Mouse (Mus musculus) left cerebral cortex, postnatal 25 days (tissue): ENCODE measurements around the gene Cntnap2. TPM values are rescaled to one million over a fixed set of nuclear protein-coding genes. Genes with fewer than 3 reads are reported as not detected.
A peak's percentile ranks its signal among the peaks of the same experiment; 100 is the strongest.

ENCODE experiments used
- DNase-seq, 2 experiments: peaks; one replicate each; pipeline ENCODE4 v3.0.0; 2022; ENCODE audit warnings: low spot score in 2 of 2, mixed read lengths in 1 of 2
- intact Hi-C: fragments of 180-260 bp; cut with DNase I; formaldehyde crosslinking; loops from one replicate; pipeline ENCODE4 v1.15.1; 2025
- total RNA-seq, 2 experiments: library from RNA; stranded (reverse); gene quantifications; 2 replicates each; pipeline ENCODE4 v1.2.3; 2021

The Cntnap2 gene
- total RNA-seq, 2 experiments from 2014 or later = 124 to 139 TPM

DNA sequence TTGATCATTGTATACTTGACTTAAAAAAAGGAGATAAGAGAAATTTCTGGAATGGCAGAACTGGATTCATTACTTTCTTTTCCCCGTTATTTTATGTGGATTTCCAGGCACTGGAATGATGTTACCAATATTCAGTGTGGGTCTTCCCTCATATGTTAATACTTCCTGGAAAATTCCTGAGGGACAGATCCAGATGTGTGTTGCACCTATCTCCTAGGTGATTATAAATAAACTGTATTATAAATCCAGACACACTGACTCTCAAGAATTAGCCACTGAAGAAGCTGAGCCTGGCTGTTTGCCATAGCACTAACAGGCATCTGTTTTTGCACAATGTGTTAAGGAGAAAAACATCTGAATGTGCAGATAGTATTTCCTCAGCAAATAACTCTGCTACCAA is 231.0 kb downstream of the Cntnap2 start:
- no peak for DNase-seq
- intact Hi-C loops = no loop called here

DNA sequence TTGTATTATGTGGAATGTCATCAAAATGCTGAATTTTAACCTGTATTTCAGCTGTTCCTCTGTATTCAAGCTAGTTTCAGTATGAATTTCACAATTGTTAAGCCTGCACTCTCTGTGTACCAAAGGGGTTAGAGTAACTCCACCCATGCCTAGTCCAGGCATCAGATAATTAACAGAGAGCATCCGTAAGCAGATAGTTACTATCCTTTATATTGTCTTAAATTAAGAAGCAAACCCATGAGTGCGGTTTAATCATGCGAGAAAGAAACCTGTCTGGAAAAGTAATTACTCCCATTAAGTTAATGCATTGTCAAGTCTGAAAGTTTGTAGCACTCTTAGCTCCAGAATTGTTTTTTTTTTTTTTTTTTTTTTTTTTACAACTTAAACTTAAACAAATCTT is 258.3 kb downstream of the Cntnap2 start:
- intact Hi-C loops = no loop called here

DNA sequence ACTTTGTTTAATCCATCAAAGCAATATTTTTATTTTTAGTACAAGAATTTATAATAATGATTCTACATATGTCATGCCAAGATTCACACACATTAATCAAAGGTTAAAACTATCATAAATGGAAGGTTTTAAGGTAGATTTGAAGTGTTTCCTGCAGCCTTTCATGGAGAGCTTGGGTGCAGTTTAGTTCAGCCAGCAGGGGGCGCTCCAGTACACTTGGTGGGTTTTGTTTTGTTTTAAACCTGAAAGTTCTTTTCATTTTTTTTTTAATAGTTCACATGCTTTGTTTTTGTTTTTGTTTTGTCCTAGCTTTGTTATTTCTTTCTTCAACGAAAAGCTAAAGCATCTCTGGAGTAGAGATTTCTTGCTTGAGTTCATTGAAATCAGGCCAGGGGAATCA is 264.3 kb downstream of the Cntnap2 start:
- peak; percentile 30 to 32 for DNase-seq
- intact Hi-C loops = loop anchor here (10.0 kb wide), 2 partner anchors 331 to 1641 kb away; no protein-coding TSS in a partner anchor

More for the DNA sequence above, 258.3 kb downstream of the Cntnap2 start:
- DNase-seq = no peak

DNA sequence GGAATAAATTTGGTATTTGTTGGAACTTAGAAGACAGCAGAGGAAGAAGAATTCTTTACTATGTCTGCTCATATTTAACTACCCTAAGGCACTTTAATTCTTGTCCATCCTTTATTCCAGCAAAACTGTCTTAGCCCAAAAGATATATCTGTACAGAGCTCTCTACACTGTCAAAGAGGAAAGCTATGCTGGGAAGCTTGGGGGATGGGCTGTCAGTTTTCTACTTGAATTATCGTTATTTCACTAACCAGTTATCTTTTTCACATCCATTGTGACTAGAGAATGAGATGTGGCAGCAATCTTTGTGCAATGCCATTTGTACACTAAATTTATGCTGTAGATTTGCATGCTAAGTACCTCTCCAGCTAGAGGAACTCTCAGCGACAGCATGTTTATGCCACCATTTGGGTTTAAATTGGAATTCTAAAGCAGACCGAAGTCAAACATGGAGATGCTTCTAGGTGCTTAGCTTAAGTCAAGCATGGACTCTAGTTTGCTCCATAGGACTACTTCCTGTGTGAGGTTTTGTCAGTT is 268.9 kb downstream of the Cntnap2 start:
- intact Hi-C loops = loop anchor here (10.0 kb wide), 2 partner anchors 327 to 1637 kb away; no protein-coding TSS in a partner anchor

DNA sequence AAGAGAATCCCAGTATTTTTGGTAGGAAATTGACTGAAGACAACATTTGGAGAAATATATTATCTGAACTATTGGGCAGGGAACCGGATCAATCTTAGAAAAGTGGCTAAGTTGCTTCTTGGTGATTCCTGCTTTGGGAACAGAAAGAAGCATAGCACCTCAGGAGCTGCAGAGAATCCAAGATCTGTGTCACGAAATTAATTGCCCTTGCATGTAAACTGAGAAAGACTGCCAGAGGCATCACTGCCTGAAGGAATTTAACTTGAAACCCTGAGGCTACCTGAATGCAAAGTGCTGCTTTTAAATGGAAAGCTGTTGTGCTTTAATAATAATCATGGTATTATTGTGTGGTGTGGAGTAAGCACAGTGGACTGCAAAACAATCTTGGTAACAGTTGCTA is 286.2 kb downstream of the Cntnap2 start:
- intact Hi-C loops = no loop called here
- no peak for DNase-seq

More for the DNA sequence above, 268.9 kb downstream of the Cntnap2 start:
- no peak for DNase-seq

DNA sequence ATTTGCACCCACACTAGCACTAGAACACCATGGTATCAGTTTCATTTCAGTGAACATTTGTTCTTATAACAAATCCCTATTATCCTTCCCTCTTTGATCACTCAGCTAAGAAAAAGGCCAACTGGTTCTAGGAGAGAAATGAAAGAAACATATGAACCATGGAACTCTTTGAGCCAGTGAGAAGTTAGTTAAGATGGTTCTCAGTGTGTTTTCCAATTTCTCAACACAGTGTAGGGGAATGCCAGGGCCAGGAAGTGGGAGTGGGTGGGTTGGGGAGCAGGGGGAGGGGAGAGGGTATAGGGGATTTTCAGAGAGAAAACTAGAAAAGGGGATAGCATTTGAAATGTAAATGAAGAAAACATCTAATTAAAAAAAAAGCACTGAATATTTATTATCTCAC is 286.8 kb downstream of the Cntnap2 start:
- intact Hi-C loops = no loop called here
- no peak for DNase-seq

DNA sequence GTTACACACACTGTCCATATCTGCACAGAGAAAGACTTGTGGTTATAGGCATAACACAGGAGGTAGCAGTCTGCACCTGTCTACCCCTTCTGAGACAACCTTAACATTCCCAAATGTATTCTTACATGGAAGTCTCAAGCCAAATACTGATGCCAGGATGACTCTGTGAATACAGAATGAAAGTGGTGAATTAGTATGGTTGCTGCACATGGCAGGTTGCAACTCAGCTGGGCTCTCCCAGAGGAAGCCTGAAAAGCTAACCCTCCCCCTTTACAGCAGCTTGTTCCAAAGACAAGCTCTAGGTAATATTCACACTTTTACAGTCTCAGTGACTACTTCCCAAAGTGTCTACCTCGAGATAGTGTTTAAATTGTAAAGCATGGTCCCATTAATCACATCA is 307.3 kb downstream of the Cntnap2 start:
- intact Hi-C loops = no loop called here
- DNase-seq = no peak

DNA sequence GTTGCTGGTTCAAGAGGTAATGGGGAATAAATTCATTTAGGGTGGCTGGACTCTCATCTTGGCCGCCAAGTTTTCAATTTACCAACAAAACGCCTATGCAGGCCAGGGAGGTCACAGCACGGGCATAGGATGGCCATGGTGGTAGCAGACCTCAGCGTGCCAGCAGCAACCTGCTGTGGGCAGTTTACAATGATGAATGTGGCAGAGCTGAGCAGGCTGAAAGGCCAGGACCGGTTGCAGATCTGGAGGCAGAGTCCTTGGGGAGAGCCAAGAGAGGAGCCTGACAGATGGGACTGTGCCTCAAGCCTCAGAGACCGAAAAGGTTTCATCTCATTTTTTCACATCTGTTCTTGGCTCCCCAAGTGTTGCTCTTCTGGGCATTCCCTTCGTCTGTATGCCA is 322.0 kb downstream of the Cntnap2 start:
- no peak for DNase-seq
- intact Hi-C loops = no loop called here

DNA sequence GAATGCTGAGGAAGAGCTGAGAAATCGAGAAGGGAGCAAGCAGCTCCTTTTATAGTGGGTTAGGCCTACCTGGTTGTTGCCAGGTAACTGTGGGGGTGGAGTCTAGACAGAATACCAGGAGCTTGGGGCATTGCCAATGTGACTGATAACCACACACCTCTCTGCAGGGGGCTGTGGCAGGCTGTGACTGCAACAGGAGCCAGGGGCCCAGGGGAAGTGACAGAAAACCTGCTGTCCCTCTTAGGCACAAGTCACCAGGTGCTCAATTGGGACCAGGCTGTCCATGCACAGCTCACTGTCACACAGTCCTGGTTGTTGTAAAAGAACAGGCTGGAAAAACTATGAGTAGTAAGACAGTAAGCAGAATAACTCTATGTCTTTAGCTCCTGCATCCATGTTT is 329.9 kb downstream of the Cntnap2 start:
- no peak for DNase-seq
- intact Hi-C loops = no loop called here

DNA sequence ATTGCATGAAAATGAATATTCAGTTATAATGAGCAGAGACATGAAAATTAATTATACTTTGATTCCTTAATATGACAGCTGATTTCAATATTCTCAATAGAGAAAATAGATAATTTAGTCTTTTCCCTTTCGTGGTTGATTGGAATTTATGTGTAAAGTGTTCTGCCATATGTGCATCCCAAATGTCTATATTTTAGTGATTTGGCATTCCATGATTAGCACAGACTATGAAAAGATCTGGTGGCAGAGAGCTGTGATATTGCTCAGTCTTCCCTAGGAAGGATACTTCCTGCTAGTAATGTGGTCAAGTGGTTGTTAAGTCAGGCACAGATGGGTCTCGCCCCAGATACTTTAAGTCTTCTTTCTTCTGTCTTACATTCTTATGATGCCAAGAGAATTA is 354.5 kb downstream of the Cntnap2 start:
- intact Hi-C loops = no loop called here
- no peak for DNase-seq

DNA sequence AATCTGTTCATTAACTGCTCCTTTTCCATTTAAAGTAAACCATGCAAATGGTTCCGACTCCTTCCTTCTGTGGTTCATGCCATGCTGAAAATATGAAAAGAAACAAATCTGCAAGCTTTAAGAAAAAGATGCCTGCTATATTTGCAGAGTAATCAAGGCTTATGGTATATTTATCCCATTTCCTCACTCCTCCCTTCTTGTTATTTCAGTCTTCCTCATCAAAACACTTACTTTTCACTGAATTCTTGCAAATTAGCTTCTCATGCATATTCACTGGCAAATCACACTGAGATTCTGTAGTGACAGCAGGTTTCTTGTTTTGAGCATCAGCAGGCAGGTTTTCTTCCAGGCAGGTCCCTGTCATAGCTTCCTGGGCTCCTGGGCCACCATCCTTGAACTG is 396.3 kb downstream of the Cntnap2 start:
- intact Hi-C loops = no loop called here
- peak in 1 of 2 experiments; percentile 58 for DNase-seq

DNA sequence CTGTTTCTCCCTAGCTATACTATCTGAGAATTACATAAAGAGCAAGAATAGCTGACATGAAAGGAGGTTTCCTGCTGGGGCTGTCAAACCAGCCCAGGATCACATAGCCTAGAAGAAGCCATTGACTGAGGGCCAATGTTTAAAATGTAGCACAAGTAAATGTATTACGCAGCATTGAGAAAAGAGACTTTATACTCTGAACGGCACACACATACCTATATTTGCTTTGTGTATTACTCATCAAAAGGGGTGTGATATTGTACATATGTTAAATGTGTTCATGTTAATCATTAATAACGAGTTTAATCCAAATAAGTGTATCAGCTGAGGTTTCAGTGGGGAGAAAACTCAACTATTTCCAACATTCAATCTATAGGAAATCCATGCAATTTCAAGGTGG is 459.1 kb downstream of the Cntnap2 start:
- DNase-seq = no peak
- intact Hi-C loops = no loop called here

DNA sequence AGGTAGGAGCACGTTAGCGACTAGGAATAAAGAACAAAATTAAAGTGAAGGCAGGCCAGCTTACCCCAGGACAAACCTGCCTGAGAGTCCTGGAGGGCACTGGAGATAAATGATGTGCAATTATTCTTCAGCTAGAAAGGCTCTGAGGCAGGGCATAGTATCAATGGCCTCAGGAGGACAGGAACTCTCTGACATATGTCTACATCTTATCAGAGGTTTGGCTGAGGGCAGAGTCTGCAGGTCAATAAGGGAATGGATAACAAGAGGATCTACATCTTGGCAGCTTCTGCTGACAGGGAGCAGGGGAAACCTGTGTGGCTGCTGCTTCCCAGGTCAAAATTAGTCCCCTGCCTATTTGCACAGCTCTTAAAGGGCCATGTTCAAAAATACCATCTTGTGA is 477.8 kb downstream of the Cntnap2 start:
- DNase-seq = no peak
- intact Hi-C loops = no loop called here

DNA sequence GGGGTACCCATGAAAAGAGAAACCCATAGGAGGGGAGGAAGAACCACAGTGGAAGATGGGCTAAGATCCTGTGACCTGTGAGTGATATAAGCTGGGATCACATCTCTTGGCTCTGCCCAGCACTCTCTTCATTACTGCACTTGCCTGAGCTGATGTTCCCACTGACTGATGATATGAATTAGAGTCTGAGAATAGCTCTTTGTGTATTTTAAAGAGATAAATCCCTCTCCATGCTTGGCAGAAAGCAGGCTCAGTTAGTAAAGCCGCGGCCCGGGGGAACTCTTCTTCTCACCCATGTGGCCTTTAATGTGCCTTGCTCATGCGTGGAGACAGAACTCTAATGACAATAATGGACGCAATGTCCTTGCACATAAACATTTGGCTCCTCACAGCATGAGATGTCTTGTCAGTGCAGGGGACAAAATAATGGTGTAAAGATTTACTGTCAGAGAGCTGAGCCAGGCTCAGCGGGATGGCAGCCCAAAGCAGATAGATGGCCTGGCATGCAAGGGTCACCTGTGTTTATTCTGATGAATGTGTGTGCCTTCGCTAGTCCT is 485.2 kb downstream of the Cntnap2 start:
- intact Hi-C loops = no loop called here
- DNase-seq = no peak

DNA sequence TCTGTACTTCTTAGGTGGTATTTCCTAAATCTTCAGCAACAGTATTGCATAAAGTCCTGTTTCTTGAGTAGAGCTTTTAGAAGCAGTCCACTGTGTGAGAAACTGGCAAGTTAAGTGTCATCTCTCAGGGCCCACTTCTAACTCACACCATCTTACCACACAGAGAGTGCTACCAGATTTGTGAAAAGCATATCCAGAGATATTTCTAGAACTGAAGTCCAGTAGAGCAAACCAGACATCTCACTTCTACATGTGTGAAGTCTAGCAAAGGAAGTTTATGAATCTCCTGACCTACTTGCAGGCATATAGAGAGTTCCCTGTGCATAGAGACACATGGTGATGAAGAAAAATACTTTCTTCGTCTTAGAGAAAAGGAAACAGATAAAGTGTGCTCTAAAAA is 500.6 kb downstream of the Cntnap2 start:
- intact Hi-C loops = no loop called here
- peak in 1 of 2 experiments; percentile 65 for DNase-seq

DNA sequence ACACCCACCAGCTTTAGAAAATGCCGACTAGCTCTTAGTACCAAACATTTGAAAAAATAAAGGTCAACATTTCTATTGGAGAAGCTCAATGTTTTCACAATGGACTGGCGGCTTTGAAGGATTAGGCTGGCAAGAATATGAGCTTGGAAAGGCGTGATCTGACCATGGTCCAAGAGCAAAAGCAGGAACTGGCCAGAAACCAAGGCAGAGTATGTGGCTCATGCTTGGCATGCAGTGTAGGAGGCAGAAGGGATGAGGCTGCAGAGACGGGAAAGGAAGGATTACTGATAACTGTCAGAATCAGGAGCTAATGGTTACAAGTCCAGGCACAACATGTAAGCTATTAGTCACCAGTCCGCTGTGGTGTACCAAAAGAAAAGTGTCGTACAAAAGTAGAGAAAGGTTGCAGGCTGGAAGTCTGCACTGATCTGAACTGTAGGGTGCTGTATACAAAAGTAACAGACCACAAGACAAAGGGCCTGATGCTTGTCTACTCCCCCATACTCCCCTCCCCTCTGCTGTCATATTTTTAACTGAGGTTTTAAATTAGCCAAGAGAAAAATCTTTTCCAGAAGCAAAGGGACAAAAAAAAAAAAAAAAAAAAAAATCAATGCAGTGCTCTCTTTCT is 525.4 kb downstream of the Cntnap2 start:
- DNase-seq = peak in 1 of 2 experiments; percentile 12

DNA sequence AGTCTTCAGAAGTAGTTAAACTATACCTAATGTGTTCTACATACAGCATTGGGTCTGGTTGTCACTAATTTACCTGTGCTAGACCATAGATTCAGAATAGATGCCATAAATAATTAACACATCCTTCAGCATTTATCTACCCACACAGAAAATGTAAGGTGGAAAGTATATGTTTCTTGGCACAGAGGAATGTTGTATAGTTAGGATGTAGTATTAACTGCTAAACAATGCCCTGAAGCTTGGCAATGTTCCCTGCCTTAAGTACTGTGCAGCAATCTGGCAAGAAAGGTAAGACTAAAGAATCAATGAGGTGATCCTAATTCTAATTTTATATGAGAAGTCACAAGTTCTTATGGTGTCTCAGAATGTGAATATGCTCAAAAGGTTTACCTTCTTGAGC is 529.9 kb downstream of the Cntnap2 start:
- intact Hi-C loops = no loop called here
- no peak for DNase-seq

More for the DNA sequence above, 525.4 kb downstream of the Cntnap2 start:
- intact Hi-C loops = no loop called here

DNA sequence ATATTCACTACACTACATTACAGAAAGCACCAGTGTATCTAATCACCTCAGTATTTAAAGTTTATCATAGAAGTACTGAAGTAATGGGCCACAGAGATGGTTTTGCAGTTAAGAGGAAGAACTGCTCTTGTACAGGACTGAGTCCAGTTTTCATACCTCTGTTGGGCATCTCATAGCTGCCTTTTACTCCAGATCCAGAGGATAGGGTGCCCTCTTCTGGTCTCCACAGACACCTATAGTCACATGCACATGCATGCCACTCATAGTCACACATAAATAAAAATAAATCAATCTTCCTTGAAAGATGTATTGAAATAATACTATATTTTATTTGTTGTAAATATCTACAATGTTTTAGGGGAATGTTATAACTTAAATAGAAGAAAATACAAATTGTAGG is 587.9 kb downstream of the Cntnap2 start:
- DNase-seq = no peak
- intact Hi-C loops = loop anchor here (5.0 kb wide), 1 partner anchor 585 kb away; no protein-coding TSS in a partner anchor

DNA sequence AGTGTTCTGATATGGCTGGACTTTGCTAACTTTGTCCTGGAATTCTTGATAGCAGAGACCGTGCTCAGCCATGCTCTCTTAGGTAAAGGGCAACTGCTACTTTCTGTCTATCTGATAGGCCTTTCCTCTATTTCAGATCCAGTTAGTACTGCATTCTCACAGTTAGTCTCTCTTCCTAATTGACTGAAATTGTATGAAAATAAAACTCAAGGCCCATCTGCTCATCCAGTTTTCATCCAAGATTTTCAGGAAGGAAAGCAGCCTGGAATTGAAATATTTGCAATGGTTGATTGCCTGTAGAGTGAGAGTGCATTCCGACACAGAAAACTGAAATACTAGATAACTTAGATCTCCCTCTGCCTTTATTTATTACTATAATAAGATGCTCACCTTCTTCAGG is 589.3 kb downstream of the Cntnap2 start:
- no peak for DNase-seq
- intact Hi-C loops = loop anchor here (5.0 kb wide), 1 partner anchor 586 kb away; no protein-coding TSS in a partner anchor

DNA sequence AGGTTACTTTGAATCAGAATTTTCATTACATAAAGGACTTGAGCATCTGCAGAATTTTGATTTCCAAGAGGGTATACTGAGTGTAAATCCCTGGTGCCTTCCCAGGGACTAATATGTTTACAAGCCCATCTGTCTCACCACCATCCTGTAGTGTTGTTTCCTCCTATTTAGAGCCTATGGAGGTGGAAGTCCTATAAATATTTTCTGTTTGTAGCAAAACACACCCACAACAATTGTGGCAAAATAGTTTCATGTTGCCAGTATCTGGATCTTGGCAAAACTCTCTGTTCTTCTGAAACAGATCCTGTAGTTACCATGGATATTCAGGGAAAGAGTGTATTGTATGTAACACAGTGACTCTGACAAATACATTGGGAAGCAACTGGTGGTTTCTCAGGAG is 641.1 kb downstream of the Cntnap2 start:
- DNase-seq = peak; percentile 12 to 42
- intact Hi-C loops = no loop called here

DNA sequence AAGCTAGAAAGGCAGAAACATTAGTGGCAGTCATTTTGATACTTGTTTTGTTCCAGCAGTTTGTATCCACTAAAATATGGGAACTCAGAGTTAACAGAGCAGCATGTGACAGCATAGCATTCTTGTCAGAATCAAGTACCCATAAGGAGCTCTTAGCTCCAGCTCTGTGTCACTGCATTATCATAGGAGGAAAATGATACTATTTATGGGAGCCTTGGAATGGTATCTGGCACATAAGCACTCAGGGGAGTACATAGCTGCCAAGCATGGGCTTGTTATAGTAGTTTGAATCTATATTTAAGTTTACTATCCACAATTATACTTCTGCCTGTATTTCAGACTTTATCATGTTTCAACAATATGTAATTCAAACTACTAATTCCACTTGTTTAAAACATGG is 732.5 kb downstream of the Cntnap2 start:
- DNase-seq = peak in 1 of 2 experiments; percentile 60

More for the DNA sequence above, 732.5 kb downstream of the Cntnap2 start:
- intact Hi-C loops = no loop called here
